Mouse (Mus musculus): ENCODE results near the gene Clec16a.

The Clec16a gene

DNA sequence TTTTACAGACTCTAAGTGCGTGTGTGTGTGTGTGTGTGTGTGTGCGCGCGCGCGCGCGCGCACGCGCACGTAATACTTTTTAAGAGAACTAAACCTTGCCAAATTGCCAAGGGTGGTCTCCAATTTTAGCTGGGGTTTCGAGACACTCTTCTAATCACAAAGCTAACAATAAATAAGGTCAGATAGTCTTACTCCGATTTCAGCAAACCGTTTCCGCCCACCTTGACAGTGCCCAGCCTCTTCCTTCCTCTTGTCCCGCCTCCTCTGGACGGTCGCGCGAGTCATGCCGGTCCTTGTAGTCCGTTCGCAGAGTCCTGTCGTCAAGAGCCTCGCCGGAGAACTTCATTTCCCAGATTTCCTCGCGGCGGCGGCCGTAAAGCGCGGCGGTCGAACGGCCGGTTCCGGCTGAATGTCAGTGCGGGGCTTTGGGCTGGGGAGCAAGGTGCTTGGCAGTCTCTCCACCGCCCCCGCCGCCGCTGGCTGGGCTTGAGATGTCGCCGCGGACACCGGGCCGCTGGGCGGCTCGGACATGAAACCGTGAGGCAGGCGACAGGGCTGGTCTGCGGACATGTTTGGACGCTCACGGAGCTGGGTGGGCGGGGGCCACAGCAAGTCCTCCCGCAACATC, at the start of gene Clec16a:
Gene Clec16a, plus strand, starts transcription at position 345 of the 628 bp plus-strand sequence.
- peak; percentile 97 for DNase-seq

DNA sequence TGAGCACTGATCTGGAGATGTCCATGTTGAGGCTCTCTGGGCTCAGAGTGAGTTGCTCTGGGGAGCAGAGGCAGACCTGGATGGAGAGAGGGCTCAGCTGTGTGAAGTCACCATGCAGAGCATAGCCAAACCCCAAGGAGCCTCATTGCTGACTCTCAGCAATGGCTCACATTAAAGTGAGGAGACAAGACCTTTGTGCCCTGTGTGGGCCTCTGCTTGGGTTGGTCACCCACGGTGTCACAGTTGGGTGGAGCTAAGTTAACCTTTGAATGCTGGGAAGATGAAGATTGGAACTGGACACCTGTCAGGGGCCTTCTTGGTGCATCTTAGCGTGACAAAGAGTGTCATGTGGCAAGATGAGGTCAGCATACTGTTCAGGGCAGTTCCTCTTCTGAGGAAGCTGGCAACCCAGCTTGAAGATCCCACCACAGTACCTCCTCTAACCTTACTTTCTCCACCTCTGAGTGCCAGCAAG, 49.3 kb upstream of the Clec16a start:
- peak; percentile 75 to 80 for DNase-seq

DNA sequence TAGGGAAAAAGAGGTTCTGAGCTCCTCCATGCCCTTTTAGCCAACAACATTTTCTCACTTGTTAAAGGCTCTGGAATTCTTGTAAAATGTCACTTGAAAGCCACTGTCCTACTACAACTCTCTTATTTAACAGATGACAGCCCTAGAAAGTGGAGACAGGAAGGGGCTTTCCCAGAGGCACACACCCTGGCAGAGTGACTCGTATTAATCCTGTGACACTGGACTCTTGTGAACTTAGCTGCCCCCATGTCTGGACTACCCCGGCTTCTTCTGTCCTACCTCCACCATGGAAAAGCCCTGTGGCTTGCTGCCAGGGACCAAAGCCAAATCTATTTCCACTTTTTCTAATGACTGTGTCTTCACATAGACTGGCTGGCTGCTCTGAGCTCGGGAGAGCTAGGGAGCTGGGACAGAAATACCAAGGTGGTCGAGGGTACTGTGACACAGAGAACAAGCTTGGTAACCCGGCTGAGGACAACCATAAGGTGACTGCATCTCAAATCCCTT, 47.0 kb upstream of the Clec16a start:
- peak; percentile 62 to 82 for DNase-seq

DNA sequence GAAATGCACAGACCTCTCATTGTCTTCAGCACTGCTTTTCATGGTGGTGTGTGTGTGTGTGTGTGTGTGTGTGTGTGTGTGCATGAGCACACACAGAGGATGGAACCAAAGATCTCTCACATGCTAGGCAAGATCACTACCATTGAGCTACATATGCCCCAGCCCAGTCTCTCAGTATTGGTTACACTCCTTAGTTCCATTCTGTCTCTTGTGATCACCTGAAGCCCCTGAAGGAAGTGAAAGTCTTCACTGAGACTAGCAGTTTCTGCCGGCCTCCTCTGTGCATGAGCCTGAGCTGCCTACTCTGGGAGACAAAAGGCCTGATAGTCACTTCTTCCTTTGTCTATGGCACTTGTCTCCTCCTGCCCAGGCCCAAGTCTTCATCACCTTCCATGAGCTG, 46.0 kb upstream of the Clec16a start:
- DNase-seq = no peak

DNA sequence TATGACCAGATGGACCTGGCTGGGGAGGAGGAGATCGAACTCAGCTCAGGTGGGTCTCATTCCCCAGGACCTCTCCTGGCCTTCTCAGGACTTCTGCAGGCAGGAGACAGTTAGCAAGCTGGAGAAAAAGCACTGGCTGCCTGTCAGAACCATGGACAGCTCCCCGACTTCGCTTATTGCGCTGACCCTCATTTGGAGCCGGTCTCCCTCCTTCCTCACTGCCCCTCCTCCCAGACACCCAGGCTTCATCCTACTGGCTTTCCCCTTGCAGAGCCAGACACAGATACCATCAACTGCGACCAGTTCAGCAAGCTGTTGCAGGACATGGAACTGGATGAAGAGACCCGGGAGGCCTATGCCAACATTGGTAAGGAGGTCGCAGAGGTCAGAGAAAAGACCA, 43.3 kb upstream of the Clec16a start:
- peak in 1 of 2 experiments; percentile 41 for DNase-seq

DNA sequence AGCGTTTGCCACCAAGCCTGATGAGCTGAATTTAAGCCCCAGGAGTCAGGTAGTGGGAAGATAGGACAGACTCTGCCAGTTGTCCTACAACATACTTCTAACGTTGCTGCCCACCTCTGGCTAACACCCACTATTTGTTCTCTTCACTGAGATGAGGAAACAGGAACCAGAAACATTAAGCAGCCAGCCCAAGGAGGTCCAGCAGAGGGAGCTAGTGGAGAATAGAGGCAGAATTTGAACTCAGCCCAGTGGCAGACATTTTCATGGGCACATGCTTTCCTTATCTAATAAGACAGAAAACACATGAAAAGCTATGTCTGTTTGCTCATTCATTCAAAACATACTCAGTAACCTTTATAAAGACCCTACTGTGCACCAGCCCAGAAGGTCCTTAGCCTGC, 42.1 kb upstream of the Clec16a start:
- no peak for DNase-seq

DNA sequence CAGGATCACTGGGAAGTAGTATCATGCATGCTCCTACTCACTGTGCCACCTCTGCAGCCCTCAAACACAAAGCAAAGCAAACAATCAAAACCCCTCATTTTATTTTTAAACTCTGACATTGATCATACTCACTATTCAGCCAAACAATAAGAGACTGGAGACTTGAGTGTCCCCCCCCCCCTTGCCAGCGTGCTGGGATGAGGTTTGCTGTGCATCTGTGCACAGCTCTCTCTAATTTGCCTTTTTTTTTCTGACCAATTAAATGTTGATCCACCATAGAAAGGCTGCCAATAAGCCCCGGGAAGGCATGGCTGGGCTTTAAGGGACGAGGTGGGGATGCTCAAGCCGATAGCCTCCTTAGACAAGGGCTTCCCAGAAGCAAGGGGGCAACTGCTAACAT, 37.7 kb upstream of the Clec16a start:
- no peak for DNase-seq

DNA sequence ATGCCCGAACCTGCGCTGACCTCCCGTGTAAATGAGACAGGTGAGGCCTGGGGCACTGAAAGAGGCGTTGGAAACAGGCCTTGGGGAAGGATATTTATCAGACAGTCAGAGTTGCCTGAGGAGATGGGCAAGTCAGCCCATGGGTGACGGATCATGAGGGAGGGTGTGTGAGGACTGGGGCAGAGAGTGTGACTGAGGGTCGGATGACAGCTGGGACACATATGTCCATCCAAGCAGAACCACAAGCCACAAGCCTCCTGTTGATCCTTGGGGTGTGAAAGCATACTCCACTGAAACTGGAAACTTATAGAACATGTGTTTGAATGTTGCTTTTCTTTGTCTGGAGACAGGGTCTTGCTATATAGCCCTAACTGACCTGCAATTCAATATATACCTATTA, 36.4 kb upstream of the Clec16a start:
- no peak for DNase-seq

DNA sequence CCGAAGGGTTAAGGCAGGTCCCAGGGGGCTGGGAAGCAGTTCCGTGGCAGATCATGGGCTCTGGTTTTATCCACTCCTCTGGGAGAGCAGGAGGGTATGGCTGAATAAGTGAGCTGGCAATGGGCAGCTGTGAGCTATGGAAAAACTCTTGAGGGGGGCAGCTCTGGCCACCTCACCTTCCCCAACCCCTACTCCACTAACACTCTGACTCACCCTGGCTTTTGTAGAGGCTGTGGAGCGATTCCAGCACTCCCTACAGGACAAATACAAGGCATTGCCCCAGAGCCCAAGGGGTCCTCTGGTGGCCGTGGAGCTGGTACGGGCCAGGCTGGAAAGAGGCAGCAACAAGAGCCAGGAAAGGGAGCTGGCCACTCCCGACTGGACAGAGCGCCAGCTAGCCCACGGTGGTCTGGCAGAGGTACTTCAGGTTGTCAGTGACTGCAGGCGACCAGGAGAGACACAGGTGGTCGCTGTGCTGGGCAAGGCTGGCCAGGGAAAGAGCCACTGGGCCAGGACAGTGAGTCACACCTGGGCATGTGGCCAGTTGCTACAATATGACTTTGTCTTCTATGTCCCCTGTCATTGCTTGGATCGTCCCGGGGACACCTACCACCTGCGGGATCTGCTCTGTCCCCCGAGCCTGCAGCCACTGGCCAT, 34.5 kb upstream of the Clec16a start:
- DNase-seq = no peak

DNA sequence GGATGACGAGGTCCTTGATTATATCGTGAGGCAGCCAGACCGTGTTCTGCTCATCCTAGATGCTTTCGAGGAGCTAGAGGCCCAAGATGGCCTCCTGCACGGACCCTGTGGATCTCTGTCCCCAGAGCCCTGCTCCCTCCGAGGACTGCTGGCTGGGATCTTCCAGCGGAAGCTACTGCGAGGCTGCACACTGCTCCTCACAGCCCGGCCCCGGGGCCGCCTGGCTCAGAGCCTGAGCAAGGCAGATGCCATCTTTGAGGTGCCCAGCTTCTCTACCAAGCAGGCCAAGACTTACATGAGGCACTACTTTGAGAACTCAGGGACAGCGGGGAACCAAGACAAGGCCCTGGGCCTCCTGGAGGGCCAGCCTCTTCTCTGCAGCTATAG, 34.0 kb upstream of the Clec16a start:
- no peak for DNase-seq

DNA sequence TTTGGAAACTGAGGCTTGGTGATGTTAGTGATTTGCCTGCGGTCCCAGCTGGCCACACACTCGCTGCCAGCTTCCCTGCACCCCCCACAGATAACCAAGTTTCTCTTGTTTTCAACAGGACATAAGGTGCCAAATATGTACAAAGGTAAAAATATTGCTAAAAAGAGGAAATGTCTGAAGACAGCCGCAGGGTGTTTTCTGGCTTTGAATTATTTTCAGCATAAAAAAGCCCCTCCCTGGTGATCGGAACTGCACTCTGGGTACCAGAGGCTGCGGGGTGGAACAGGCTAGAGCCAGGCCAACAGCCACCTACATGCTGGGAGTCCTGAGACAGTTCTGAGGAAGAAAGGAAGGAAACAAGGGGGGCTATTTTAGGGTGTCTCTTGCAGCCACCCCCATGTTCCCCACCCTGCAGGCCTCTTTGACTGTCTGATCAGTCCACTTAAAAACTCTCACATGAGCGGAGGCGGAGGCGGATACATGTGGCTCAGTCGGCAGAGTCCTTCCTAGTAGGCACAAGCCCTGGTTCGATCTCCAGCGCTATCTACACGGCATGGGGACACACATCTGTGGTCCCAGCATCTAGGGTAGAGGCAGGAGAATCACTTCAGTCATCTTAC, 29.1 kb upstream of the Clec16a start:
- DNase-seq = no peak

DNA sequence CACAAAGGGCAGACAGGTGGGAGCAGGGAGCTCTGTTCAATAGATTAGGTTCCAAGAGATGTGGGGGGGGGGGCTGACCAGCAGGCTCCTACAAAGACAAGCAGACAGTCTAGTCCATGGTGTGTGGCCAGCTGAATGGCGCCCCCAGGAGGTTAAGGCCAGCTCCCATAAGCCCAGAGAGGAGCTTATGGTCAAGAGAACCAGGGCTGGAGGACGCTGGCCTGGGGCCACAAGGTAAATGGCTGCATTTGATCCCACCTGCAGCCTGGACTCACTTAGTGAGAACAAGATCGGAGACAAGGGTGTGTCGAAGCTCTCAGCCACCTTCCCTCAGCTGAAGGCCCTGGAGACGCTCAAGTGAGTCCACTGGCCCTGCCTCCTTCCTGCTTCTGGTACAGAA, 27.1 kb upstream of the Clec16a start:
- peak in 1 of 2 experiments; percentile 44 for DNase-seq

DNA sequence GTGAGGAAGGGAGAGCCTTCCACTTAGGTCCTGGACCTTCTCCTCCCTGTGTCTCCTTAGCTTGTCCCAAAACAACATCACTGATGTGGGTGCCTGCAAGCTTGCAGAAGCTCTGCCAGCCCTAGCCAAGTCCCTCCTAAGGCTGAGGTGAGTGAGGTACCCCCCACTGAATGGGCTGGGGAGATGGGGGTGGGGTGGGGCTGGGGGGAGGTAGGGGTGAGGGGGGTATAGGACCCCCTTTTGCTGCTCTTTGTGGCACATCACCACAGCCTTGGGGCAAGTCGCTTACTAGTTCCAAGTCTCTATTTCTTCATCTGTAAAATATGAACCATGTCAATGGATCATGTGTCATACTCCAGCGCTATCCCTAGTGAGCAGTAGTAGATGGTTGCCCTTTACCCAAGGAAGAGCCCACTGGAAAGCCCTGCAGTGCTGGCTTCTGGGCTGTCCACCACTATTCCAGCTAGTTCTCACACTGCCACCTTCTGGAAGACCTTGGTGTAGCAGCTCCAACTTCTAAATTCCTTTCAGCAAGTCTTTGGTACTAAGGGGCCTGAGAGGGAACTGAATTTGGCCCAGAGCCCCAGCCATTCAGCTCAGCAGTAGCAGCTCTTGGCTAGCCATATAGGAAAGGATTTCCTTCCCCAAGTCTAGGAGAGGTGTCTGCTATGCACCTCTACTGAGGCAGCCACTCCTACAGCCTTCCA, 24.1 kb upstream of the Clec16a start:
- peak; percentile 65 to 89 for DNase-seq

DNA sequence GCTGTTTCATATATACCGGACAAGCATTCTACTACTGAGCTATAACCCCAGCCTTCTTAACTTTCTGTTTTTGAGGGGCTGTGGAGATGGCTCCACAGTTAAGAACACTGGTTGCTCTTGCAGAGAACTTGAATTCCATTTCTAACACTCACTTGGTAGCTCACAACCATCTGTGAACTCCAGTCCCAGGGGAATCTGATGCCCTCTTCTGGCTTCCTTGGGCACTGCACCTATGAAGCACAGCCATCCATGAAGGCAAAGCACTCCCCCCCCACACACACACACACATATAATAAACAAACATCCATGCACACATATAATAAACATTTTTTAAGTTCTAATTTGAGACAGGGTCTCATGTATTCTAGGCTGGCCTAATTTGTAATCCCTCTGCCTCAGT, 22.3 kb upstream of the Clec16a start:
- DNase-seq = peak; percentile 44 to 87

DNA sequence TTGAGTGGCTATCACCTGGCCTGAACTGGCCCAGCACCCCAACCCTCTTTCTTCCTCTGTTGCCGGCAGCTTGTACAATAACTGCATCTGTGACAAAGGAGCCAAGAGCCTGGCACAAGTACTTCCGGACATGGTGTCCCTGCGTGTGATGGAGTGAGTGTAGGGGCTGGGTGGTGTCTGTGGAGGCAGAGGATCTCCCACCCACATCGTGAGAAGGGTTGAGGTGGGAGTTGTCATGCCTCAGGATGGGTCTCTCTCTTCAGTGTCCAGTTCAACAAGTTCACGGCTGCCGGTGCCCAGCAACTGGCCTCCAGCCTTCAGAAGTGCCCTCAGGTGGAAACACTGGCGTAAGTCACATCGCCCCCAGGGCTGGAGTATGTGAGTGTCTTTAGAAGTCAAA, 21.5 kb upstream of the Clec16a start:
- DNase-seq = no peak

DNA sequence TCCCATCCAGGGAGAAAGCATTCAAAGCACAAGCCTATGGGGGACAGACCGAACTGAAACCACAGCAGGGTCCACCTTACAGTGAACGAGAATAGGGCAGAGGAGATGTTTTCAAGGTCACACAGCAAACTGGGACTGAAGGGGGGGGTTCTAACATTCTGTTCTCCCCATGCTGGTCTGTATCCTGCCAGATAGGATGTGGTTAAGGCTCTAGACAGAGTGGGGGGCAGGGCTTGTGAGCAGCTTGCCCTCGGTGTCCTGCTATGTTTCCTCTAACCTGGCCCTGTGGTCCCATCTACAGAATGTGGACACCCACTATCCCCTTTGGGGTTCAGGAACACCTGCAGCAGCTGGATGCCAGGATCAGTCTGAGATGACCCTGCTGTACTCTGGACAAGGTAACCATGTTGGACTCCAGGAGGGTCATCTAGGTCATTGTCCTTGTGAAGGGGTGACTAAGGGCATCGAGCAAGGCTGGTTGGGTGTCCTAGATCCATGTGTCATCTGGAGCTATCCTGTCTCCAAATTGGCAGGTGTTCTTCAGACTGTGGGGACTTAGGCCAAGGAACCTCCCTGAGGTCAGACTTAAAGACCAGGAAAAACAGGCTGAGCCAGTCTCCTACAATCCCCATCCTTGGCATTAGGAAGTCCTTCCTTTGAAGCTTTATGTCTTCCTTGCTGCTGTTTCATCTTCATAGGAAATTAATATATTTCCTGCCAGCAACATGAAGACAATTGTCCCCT, 20.1 kb upstream of the Clec16a start:
- no peak for DNase-seq

DNA sequence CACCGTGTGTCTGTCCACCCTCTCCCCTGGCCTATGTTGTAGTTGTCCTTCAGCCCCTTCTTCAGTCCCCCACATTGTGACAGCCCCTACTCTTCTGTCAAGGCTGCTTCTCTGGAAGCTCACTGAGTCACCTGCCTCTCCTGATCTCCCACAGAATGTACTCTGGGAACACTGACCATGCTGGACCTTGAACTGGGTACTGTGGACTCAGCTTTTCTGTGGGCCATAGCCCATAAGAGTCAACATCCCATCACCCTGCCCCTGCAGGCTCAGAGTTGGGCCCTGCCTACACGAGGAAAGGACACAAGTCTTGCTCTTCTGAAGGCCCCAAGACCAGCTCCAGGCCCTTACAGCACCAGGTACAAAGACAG, 19.5 kb upstream of the Clec16a start:
- no peak for DNase-seq

DNA sequence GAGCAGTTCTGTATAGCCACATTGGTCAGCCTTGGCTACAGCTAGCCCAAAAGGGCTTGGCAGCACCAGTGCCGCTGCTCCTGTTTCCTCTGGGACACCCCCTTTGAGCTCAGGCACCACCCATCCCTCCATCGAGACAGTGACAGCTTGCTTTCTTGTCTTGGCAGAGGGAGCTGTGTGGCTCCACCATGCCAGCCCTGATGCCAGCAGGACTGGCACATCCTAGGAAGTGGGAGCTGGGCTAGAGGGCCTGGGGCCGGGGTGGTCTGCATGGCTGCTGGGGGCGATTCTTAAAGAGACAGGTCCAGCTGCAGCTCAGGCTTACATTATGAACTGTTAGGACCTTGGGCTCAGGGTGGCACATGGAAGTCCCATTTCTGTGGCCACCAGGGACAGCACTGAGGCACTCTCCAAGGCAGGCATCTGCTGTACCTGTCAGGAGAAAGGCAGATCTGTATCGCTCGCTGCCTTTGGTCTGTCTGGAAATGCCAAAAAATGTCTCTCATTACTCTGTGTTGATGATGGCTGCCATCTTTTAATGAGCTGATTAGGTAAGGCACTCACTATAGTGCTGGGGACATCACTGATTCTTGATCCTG, 18.0 kb upstream of the Clec16a start:
- DNase-seq = no peak

DNA sequence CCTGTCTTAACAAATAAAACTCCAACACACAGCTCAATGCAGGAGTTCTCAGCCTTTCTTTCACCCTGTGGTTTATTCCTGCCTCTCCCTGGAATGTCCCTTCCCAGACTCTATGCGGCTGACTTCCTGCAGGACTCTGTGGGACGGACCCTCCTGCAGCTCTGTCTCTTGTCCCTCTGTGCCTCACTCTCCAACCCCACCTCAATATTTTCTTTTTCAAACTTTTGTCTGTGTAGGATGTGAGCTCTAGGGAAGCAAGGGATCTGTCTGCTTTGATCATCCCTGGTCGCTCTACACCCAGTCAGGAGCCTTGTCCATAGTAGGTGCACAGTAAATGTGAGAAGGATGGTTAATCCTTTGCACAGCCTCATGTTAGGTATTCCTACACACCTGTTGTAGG, 16.8 kb upstream of the Clec16a start:
- DNase-seq = no peak

DNA sequence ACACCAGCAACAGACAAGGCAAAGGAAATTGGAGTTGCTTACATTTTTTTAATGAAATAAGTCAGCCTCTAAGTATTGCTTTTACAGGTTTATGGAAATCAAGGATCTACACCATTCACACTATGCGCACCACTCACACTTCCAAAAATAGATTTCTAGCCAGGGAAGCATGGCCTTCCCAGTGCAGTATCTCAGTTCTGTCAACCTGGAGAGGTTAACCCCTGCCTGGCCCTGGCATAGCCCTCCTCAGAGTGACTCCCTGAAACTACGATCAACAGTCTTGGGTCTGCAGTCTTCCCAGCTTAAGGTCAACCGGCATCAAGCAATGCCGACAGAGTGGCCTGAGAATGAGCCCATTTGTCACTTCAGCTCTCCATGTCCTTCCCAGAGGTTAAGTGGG, 15.0 kb upstream of the Clec16a start:
- DNase-seq = no peak

DNA sequence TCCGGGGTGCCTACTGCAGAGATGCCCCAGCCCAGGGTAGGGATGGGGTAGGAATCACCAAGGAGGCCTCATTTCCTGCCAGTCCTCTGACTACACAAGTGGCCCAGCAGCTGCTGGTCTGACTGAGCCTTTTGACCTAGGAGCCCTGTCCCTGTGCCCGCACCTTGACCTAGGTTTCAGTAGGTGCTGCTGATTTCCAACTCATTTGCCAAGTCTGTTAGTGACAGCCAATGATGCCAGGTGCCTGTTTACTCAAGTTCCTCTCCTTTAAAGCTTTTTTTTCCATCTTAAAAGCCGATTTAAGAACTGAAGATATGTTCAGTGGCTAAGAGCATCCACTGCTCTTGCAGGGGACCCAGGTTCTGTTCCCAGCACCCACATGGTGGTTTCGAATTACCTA, 11.4 kb upstream of the Clec16a start:
- DNase-seq = no peak

DNA sequence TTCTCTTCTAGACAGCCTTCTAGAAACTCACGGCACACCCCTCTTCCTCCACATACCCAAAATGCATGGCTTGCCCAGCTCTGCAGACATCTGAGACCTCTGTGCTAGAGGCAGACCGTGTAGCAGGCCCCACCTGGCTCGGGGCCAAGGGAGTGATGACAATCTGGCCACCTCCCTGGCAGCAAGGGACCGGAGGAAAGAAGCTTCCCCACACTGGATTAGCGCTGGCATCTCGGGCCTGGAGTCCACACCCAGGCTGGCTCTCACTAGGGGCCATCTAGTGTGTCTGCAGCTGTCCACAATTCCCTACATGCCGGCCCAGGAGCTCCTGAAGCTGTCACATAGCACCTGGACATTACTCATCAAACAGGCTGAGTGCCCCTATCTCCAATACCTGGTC, 10.6 kb upstream of the Clec16a start:
- no peak for DNase-seq
